Mouse (Mus musculus) small intestine, adult 2 months (tissue): ENCODE data around the gene Eya2.

ENCODE experiments used
- CTCF ChIP-seq: fragments of 200-500 bp; IDR thresholded peaks from 2 replicates; pipeline ENCODE4 v1.5.1; 2012; ENCODE audit warnings: low read depth, mild to moderate bottlenecking, control low read depth, inconsistent platforms, low read length, moderate library complexity, mixed read lengths; ENCODE audit not compliant: insufficient replicate concordance, insufficient read length; ENCODE audit errors: extremely low read depth
- POLR2A ChIP-seq: fragments of 200-500 bp; IDR thresholded peaks from 2 replicates; pipeline ENCODE4 v1.6.1; 2012; ENCODE audit warnings: low read depth, mild to moderate bottlenecking, control low read depth, inconsistent platforms, low read length, moderate library complexity

DNA sequence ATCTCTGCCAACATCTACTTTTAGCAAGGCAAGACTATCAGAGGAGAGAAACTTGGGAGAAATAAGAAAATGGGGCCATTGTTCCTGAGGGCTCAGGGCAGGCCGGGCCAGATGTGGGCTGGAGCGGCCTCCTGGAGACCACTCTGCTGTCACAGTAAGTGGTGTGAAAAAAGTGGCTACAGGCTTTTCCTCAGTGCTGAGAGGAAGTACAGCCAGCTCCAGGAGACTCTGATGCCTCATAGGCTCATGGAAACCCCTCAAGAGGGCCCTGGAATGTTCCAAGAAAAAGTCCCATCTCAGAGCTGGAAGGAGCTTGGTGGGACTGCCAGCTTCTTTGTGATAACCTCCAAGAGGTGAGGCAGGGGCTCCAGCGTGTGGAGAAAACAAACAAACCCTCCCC lies 27.8 kb downstream of the Eya2 start:
- TF ChIP-seq CTCF (no peak), POLR2A (no peak)
